In genomic region chr17:24545247-24545646, GRCm38 (mm10) we compare ENCODE assay signal across 1 mouse cellular context.
TF ChIP-seq lines count a peak whose summit lies in the region.

No protein-coding gene starts in this region.

TF ChIP-seq in CH12.LX, 34 proteins besides CTCF, POLR2A, EP300 and RAD21:
- TF ChIP-seq TBP (conservative IDR thresholded peaks at IDR 0.05; ENCODE audit: low read depth, low read length), result no peak
- TF ChIP-seq CHD2 (IDR thresholded peaks at IDR 0.05; ENCODE audit: low read length), result no peak
- TF ChIP-seq ZNF384 (IDR thresholded peaks at IDR 0.05; ENCODE audit: low read depth, low read length), result no peak
- no peak for TF ChIP-seq RCOR1 (conservative IDR thresholded peaks at IDR 0.05; ENCODE audit: low read depth, low read length)
- TF ChIP-seq SMC3 (IDR thresholded peaks at IDR 0.05; ENCODE audit: low read depth, low read length), result no peak
- no peak for TF ChIP-seq MAX (IDR thresholded peaks at IDR 0.05; ENCODE audit: low read length)
- TF ChIP-seq MAZ (IDR thresholded peaks at IDR 0.05; ENCODE audit: low read depth, low read length), result no peak
- TF ChIP-seq POLR2AphosphoS2 (IDR thresholded peaks at IDR 0.05; ENCODE audit: low read depth, low read length), result no peak
- no peak for TF ChIP-seq ZC3H11A (IDR thresholded peaks at IDR 0.05; ENCODE audit: low read depth, low read length)
- no peak; the same call in 1 of the 2 replicates for TF ChIP-seq JUND (conservative IDR thresholded peaks at IDR 0.05; ENCODE audit: low read depth, low read length)
- peak; percentile 60; the same call in 1 of the 2 replicates for TF ChIP-seq IRF4 (IDR thresholded peaks at IDR 0.05; ENCODE audit: low read depth, low read length)
- 0 out of 2 replicates have a peak, but pooled peaks have one; percentile 20 for TF ChIP-seq MEF2A (IDR thresholded peaks at IDR 0.05; ENCODE audit: borderline replicate concordance, low read depth, low read length)
